Mouse (Mus musculus) naive thymus-derived CD4-positive, alpha-beta T cell, adult 2 months (primary cell): Measurements from ENCODE around the gene Zcchc3.

Experiments used
- DNase-seq: peaks from one replicate; pipeline ENCODE4 v3.0.0-alpha.2; 2011; ENCODE audit warnings: low read depth

The Zcchc3 gene

DNA sequence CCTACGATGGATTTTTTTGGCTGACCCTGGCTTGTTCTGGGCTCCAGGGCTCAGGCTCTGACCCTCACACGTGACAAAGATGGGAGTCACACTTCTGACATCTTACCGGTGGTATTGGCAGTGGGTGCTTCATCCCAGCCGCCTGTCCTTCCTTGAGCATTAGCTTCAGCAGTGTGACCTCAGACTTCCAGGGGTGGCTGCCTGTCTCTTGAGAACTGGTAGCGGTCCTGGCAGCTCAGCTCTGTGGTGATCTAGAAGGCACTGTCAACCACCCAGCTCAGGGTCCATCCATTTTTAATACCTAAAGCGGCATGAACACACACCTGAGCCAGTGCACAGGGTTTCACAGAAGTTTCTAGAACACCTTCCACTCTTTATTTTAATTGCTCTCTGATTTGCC, 5.0 kb downstream of the Zcchc3 start:
- DNase-seq: no peak

- DNase-seq: peak; percentile 75
Observed at GRCm38 (mm10) chr2:152406126-152406525, 8.7 kb downstream of the Zcchc3 start.

DNA sequence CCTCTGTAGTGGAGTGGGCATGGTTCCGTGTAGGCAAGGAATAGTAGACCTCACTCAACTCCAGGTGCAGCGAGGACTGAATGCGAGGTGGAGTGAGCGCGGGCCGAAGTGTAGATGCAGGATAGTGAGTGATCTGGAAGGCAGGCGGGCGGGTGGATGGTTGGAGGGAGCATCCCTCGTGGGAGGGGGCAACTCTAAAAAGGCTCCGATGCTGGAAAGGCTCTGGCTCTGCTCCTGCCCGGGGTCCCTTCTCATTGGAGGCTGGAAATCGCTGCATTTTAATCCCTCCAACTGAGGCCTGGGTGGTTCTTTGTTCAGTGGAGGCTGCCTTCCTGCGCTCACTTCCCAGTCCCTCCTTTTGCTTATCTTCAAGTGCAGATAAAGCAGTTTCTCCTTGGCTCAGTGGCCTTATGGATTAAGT, 15.7 kb downstream of the Zcchc3 start:
- DNase-seq: no peak

DNA sequence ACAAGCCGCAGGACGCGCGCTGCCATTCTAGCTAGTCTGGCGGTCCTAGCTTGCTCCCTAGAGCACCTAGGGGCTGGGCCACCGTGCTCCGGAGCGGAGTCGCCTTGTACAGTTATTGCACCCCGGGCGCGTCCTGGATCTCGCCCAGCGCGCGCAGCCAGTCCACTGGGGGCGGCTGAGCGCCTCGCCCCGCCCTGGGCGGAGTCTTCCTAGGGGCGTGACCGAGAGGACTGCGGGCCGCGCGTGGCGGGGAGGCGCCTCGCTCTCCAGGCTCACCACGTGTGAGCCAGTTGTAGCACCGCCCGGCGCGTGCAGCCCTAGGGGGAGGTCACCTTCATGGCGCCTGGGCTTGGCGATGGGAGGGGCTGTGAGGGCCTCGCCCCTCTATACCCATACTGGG, 16.1 kb downstream of the Zcchc3 start:
- DNase-seq: peak; percentile 90

- DNase-seq: peak; percentile 95
Observed at GRCm38 (mm10) chr2:152397680-152398435, 17.0 kb downstream of the Zcchc3 start, which contains the start of gene Sox12. Gene Sox12 (minus strand): TSS chr2:152398063.

GRCm38 (mm10) chr2:152397004-152397589, 17.7 kb downstream of the Zcchc3 start:
- peak; percentile 68 for DNase-seq

DNA sequence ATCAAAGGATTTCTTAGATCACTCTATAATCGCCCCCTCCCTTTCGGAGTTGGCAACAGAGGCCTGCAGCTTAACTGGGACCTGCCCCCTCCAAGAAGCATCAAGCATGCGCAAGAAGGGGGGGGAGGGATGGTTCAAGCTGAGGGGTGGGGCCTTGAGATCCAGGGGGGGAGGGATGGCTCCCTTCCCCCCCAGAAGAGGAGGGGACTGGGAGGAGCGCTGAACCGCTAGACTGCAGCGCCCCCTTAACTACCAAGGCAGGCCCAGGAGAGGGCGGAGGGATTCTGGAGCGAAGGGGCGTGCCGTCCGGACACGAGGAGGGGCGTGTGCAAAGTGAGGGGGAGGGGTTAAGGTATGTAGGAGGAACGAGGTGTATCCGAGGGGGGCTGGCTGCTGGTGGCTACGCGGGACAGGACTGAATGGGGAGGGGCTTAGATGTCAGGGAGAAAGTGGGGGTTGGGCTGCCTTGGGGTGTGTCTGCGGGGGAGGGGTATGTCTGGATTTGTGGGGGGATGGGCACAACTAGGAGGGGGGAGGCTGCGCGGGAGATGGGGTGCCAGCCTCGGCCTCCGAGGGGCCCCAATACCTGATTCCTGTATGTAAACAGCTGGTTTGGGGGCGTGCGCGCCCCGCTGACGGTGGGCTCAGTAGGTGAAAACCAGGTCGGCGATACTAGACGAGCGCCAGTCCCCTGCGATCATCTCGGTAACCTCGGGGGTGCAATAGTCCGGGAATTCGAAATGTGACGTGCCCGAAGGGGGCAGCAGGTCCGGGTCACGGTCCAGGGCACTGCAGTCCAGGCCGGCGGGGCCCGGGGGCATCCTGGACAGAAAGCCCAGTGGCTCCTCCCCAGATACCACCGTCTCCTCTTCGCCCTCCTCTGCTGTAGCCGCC, 18.5 kb downstream of the Zcchc3 start:
- peak; percentile 67 for DNase-seq

DNA sequence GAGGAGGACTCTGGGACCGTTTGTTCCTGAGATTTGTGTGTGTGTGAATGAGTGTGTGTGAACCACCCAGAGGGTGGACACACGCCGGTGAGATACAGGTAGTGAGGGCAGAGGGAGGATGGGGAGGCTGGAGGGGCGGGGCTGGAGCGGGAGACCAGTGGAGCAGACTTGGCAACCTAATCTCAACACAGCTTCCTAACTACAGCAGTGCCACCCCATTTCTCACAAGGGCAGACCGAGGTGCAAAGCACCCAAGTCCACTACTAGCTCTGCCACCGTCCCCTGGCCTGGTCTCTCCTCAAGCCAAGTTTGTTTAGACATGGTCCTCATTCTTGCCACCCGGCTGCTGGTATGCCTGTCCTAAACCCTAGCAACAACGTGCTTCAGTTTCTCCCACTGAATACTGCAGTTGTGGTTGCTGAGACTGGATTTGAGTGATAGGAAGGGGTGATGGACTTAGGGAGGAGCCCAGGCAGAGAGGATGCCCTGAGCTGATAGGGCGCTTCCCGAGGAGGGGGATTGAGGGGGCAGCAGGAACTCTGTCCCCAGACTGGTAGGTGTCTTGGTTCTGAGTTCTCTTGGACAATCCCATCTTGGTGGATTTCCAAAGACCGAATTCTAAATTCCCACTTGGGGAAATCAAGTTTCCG, 19.4 kb downstream of the Zcchc3 start:
- no peak for DNase-seq

DNA sequence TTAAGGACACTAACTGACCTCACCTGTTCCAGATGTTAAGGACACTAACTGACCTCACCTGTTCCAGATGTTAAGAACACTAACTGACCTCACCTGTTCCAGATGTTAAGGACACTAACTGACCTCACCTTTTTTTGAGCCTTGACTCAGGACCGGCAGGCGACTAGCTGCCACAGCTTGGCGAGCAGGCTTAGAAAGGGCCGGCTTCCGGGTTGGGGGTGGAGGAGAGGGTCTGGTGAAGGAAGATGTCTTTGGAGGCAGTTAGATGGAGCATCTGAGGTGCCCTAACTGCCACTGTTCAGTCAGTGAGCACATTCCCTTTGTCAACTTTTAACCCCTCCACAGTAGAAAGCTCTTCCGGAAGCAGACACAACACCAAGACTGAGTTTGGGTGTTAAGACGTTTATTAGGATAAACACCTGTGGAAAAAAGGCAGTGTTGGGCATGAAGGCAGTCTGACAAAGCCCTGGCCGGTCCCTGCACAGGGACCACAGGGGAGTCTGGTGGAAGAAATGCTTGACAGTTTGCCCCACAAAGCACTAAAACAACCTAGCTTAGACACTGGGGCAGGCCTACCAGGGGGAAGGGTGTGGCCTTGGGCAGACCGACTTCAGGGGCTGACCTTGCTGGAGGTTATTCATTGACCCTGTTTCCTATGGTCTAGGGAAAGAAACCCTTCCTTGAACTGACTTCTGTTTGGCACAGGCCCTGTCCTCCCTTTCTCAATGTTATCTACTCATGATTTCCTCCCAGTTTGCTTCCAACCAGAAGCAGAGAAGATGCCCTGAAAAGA, 21.4 kb downstream of the Zcchc3 start:
- no peak for DNase-seq

- DNase-seq: peak; percentile 62
Observed at GRCm38 (mm10) chr2:152392786-152393185, 22.0 kb downstream of the Zcchc3 start.

DNA sequence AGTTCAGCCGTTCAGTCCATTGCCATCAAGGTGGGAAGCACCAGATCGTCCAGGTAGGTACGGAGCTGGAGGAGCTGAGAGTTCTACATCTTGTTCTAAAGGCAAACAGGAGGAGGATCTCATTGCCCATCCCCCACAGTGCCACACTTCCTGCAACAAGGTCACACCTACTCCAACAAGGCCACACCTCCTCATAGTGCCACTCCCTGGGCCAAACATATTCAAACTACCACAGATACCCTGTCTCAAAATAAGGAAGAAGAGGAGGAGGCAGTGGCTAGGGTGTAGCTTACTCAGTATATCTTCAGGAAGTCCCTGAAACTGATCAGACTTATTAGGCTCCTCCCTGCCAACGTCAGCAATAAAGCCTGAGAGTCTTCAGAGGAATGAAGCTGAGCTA, 30.6 kb downstream of the Zcchc3 start:
- no peak for DNase-seq

DNA sequence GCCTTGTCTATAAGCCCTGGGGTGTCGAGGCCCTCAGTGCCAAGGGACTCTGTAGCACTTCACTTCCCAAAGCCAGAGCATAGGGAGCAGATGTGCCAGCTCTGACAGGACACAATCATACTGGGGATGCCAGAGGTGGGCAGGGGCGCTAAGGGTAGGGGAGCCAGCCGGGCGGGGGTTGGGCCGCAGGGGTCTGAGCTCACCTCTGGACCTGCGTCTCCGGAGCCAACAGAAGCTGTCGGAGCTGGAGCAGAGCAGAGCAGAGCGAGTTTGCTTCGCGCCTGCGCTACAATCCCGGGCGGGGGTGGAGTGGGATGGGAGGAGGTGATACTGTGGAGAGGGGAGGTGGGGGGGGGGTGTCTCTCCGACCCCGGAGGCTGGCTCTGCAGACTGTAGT, 38.5 kb downstream of the Zcchc3 start, which contains the start of gene Nrsn2:
Gene Nrsn2 (minus strand): TSS at position 294 of the 397 bp plus-strand sequence.
- no peak for DNase-seq

- no peak for DNase-seq
Observed at GRCm38 (mm10) chr2:152375652-152376344, 39.0 kb downstream of the Zcchc3 start.

DNA sequence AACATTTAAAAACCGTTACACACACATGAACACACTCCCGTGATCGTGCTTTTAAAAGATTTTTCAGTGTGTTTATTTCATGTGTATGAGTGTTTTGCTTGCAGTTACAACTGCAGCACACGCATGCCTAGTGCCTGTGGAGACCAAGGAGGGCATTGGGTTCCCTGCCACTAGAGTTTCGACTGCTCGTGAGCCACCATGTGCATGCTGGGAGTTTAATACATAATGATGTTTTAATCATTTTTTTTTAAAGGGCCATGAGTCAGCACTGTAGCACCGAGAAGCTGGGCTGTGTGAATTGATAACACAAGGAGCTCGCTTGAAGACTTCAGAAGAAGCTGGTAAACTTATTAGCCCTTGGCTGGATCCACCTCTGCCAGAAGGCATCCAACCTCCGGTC, 41.3 kb downstream of the Zcchc3 start:
- no peak for DNase-seq

DNA sequence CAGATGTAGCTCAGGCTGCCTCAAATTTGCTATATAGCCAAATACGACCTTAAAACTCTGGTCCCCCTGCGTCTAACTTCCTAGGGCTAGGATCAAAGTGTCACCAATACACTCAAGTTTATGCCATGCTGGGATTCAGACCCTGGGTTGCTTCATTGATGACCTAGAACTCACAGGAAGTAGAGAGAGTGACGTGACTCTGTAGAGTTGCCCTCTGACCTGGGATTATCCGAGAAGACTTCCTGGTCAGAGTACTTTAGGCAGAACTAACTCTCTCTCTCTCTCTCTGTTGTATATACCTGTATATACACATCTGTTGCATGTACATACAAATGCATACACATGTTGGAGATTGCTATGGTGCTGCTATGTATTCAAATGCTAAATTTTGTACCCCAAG, 42.2 kb downstream of the Zcchc3 start:
- no peak for DNase-seq

DNA sequence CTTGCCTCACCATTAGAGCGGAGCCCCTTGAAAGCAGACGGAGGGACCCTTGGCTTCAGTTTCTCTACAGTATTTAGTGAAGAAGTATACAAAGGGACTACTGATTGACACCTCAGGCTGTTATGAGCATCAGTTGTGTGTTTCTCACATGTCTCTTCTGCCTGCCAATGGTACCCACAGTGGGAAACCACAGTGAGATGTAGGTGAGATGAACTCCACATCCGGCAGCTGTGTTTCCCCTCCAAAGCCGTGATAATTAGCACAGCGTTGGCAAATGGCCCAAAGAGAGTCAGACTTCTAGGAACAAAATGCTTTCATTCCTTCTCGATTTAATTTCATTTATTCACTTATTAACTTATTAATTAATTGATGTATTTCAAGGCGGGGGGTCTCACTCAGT, 42.7 kb downstream of the Zcchc3 start:
- DNase-seq: peak; percentile 46

GRCm38 (mm10) chr2:152368532-152369140, 46.2 kb downstream of the Zcchc3 start:
- DNase-seq: peak; percentile 87

- DNase-seq: no peak
Observed at GRCm38 (mm10) chr2:152367917-152368316, 46.9 kb downstream of the Zcchc3 start.

- peak; percentile 84 for DNase-seq
Observed at GRCm38 (mm10) chr2:152363245-152364147, 51.3 kb downstream of the Zcchc3 start.
